Mouse (Mus musculus) C2C12 (cell line): ENCODE measurements around the gene Med13.

Source experiments
- CTCF ChIP-seq: IDR thresholded peaks from one replicate; pipeline ENCODE4 v1.5.1; 2011; ENCODE audit not compliant: control insufficient read depth, insufficient read depth, insufficient read length
- MAX ChIP-seq: IDR thresholded peaks from one replicate; pipeline ENCODE4 v1.6.1; 2011; ENCODE audit warnings: mild to moderate bottlenecking, control low read depth
- MYOD1 ChIP-seq: IDR thresholded peaks from one replicate; pipeline ENCODE4 v1.6.1; 2011; ENCODE audit warnings: low read depth; ENCODE audit not compliant: control insufficient read depth, insufficient read length
- MYOG ChIP-seq: IDR thresholded peaks from one replicate; pipeline ENCODE4 v1.6.1; 2011; ENCODE audit not compliant: control insufficient read depth, insufficient read length; ENCODE audit errors: extremely low read depth
- USF1 ChIP-seq: IDR thresholded peaks from one replicate; pipeline ENCODE4 v1.6.1; 2011; ENCODE audit warnings: low read depth, mild to moderate bottlenecking, control low read depth, moderate library complexity

DNA sequence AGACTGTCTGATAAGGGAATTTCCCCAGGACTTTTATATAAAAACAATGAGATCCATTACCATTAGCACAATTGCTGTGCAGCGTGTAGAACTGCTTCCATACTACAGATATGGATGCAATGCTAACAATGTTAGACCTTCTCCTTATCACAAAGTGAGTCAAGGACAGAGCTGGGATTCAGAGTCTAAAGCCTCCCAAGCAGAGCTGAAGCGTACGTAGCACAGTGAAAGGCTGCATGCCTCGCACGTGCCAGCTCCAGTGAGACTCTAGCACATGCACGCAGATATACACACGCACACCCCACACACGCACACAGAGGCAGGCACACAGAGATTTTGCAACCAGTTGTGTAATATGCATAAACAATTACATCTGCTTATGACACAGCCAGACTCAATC lies 71.7 kb downstream of the Med13 start:
- TF ChIP-seq MAX: no peak
- no peak for TF ChIP-seq CTCF
- TF ChIP-seq MYOG: no peak
- no peak for TF ChIP-seq MYOD1
- TF ChIP-seq USF1: no peak
